Mouse (Mus musculus) kidney, adult 2 months (tissue): Measurements from ENCODE around the gene Zfp579.

Experiments
- CTCF ChIP-seq: fragments of 200-500 bp; conservative IDR thresholded peaks from 2 replicates; pipeline ENCODE4 v1.5.1; 2011; ENCODE audit warnings: low read depth, mild to moderate bottlenecking, control low read depth, low read length, moderate library complexity, mixed read lengths; ENCODE audit not compliant: insufficient read depth, insufficient read length
- POLR2A ChIP-seq: fragments of 200-500 bp; IDR thresholded peaks from one replicate; pipeline ENCODE4 v1.6.1; 2011; ENCODE audit warnings: low read depth, low read length, control low read depth

DNA sequence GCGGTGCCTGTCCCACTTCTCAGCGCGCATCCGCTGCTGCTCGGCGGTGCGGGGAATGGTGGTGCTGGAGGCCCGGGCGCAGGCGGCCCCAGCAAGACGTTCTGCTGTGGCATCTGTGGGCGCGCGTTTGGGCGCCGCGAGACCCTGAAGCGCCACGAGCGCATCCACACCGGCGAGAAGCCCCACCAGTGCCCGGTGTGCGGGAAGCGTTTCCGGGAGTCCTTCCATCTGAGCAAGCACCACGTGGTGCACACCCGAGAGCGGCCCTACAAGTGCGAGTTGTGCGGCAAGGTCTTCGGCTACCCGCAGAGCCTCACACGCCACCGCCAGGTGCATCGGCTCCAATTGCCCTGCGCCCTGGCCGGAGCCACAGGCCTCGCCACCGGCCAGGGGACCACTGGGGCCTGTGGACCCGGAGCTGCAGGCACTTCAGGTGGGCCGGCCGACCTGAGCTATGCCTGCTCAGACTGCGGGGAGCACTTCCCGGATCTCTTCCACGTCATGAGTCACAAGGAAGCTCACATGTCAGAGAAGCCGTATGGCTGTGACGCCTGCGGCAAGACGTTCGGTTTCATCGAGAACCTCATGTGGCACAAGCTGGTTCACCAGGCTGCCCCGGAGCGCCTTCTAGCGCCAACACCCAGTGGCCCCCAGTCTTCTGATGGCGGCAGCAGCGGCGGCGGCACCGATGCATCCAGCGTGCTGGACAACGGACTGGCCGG lies 34.8 kb upstream of the Zfp579 start:
- no peak for TF ChIP-seq CTCF
- TF ChIP-seq POLR2A, result no peak
